Mouse (Mus musculus) neural tube, embryonic 10.5 days (tissue): ENCODE data around the gene Cldn24.
"Not testable (repeated sequence)": the region's sequence is repeated elsewhere in the genome, so short reads cannot be mapped to it uniquely, and the experiment has no call there.

Experiments
- DNase-seq: peaks from one replicate; pipeline ENCODE4 v3.0.0-alpha.2; 2017; ENCODE audit warnings: low spot score; ENCODE audit errors: extremely low spot score

Cldn24 gene

DNA sequence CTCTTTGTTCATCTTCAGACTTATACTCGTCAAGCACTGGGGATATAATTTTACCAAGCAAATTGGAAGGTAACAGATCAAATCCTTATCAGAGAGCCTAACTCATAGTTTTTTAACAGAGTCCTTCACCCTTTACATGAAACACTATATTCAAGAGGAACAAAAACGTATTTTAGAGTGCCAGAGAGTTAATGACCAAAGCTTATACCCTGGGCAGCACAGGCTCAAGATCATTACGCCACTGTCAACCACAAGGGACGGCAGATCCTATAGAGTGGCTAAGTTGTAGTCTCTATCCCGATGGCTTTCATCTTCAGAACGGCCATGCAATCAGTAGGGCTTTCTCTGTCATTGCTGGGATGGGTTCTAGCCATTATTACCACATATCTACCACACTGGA is at the start of gene Cldn24:
Cldn24 (plus strand) TSS at position 301 of the 400 bp plus-strand sequence.
- DNase-seq, result no peak

DNA sequence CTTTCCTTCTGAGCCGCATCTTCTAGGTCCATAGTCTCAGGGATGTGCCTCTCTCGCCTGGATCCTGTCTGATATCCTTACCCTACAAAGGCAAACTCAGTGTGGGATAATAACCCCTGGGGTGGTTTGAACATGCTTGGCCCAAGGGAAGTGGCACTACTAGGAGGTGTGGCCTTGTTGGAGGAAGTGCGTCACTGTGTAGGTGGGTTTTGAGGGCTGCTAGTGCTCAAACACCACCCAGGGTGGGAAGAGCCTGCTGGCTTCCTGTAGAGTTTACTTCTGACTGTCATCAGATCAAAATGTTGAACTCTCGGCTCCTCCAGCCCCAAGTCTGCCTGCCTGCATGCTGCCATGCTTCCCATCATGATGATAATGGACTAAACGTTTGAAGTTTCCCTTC is 49.0 kb upstream of the Cldn24 start:
- no peak for DNase-seq

DNA sequence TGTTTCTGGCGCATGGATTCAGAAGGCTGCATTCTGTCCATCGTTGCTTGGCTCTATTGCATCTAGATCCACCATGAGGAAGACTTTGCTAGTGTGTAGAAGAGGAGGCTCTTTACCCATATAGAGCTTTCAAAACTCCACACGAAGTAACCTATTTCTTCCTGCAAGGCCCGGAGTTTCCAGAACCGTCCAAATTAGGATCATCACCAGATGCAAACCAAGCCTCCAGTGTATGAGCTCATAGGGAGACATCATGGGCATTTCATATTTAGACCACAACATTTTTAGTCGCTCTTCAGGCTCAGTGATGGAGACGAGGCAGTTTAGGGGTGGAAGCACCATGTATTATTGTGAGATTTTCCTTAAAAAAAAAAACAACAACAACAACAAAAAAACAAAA is 44.5 kb upstream of the Cldn24 start:
- no peak for DNase-seq

DNA sequence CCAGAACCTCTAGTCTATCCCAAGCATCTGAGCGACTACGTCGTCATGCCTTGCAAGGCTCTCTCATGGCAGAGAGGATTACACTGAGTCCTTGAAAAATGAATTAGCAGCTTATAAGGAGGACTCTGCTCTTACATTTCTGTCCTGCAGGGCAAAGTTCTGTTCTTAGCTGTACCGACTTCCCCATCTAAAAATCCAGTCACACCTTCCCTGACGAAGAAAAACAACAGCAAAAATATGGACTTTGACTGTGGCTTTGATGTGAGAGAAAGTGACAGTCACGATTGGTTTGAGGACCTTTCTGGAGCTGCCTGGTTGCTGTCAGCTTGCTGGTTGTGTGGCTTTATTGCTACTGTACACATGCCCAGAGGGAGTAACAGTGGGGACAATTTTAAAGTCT is 42.4 kb upstream of the Cldn24 start:
- no peak for DNase-seq

DNA sequence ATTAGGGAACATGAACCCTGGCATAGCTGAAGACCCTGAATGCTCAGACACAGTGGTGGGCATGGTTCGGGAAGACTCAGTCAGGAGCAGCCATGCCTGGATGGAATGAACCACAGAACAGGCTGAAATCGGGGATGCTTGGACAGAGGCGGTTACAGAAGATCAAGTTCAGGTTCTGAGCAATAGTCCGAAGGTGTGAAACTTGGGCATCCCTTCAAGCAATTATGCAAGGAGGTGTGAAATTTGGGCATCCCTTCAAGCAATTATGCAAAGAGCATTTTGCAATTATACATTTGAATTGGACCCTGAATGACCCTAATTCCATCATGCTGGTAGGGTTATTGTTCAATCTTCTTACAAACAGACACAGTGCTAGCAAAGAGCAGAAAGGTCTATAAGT is 40.1 kb upstream of the Cldn24 start:
- DNase-seq, result no peak

DNA sequence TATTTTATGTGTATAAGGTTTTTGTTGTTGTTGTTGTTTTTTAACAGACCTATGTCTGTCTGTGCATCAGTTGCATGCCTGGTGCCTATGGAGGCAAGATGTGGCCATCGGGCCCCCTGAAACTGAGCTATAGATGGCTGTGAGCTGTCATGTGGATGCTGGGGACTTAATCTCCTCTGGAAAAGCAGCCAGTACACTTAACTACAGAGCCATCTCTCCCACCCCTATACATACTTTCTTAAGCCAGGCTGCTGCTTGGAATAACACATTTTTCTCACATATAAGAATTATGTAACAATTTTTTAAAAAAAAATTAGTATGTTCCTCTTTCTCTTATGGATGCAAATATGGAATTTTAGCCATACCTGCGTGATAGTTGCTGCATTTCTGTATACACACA is 38.4 kb upstream of the Cldn24 start:
- DNase-seq, result no peak

DNA sequence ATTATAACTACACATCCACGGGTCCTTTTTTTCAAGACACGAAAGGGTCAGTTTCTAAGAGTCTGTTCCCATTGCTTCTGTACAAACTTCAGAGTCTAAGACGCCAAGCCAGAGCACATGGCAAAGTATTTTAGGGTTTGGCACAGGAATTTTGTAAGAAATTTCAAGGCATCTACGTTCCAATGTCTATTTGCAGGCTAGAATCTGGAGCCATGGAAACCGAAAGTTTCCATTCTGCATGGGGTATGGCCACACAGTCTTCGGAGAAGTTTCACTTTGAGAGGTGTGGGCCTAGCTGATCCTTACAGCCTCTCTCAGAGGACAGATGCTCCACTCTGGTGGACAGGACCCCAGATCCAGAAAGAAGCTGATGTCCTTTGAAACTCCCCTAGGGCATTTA is 38.0 kb upstream of the Cldn24 start:
- no peak for DNase-seq

DNA sequence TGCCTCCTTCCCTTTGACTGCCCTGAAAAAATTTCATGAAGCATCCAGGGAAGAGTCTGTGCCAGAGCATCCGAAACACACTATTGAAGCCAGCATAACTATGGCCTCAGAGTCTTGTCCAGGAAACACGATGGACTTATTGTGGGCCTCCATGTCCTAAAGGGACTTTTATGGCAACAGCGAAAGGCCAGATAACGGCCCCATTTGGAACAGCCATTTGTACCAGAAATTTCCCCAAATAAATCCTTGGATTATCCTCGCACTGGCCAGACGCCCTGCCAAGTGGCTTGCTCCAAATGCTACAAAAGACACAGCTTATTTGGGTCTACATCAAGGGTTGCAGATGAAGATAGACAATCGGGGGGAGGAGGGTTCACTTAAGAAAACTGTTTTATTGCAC is 37.5 kb upstream of the Cldn24 start:
- no peak for DNase-seq

DNA sequence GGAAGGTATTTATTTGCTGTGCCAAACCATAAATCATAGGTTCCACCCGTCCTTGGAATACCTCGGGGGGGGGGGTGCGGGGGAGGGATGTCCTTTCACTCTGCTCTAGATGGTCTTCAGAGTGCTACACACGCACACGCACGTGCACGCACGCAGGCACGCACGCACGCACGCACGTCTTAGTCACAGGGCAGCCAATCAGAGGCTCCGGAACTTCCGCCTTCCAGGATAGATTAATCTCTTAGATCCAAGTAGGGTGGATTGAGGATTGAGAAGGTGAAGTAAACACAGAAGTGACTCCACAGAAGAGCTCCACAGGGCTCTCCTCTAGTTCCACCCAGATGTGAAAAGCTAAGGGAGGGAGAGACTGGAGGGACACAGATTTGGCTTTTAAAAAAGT is 35.6 kb upstream of the Cldn24 start:
- DNase-seq, result no peak

DNA sequence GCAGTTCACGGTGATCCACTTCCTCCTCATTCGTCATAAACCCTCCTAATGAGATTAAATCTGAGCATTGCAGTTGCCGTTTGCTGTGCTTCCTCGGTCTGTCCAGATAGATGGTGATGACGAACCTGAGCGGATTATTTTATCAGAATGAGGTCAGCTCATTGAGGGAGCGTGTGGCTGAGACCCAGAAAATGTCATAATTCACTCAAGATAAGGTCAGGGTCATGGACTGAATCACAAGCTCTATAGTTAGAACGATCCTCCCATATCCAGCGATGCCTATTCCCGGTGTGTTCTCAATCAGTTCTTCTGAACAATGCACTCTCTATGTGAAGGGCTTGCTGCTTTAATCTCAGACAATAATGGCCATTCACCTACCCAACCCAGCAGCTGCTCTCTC is 34.2 kb upstream of the Cldn24 start:
- no peak for DNase-seq

DNA sequence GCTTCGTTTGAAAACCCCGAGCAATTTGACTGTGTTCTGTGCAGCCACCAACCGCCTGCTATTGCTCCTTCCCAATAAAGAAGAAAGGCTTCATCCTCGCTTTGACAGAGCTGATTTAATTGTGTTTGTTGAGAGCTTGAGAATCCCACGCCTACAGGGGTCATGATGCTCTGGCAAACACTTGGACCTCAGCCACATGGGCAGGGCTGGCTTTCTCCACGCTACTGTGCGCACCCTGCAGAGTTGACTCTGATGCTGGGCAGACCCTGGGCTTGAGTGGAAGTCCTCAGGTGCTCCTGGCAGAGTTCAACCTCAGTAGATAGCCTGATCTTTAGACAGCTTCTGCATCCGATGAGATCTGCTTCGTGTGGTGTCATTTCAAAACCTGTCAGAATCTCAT is 30.0 kb upstream of the Cldn24 start:
- no peak for DNase-seq

DNA sequence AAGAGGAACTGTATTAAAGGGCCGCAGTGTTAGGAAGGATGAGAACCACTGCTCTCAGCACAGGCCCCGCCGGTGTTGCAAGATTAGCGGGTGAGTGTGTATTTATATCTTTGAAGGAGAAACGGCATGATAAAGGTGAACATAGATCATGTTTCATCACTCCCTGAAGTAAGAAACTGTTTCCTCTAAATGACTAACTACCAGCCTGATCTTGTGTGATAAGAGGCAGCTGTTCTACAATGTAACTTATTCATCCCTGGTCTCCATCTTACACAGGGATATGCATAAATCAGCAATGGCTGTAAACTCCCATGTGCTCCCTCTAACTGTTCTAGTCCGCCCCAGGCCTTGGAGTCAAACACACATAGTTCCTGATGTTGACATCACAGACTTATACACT is 22.5 kb upstream of the Cldn24 start:
- DNase-seq, result no peak

DNA sequence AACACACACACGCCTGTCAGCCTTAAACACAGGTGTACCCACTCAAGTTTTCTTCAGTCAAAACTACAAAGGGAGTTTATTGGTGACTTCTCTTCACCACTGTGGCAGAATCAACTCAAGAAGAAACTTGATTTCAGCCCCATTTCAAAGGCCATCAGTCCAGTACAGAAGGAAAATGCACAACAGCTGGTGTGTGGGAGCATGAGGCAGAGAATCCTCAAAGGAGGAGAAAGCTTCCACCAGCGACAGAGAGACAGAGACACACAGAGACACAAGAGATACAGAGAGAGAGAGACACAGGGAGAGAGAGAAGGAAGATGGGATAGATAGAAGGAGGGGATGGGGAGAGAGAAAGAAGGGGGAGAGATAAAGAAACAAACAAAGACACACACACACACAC is 19.6 kb upstream of the Cldn24 start:
- no peak for DNase-seq

DNA sequence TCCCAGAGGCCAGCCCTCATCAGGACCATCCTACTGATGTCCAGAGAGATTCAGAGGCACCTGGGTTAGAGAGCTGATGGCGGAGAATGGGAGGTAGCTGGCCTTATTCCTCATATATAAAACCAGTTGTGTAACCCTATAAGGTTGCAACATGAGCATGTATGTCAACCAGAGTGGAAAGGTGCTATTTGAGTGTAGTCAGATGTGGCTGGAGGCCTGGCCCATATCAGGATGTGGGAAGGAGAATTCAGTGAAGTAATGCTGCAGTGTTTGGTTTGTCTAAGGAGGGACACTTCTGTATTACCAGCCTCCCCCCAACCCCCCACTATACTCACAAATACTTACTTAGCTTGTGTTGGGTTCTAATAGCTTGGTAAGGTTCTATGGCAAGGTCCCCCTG is 17.7 kb upstream of the Cldn24 start:
- no peak for DNase-seq

DNA sequence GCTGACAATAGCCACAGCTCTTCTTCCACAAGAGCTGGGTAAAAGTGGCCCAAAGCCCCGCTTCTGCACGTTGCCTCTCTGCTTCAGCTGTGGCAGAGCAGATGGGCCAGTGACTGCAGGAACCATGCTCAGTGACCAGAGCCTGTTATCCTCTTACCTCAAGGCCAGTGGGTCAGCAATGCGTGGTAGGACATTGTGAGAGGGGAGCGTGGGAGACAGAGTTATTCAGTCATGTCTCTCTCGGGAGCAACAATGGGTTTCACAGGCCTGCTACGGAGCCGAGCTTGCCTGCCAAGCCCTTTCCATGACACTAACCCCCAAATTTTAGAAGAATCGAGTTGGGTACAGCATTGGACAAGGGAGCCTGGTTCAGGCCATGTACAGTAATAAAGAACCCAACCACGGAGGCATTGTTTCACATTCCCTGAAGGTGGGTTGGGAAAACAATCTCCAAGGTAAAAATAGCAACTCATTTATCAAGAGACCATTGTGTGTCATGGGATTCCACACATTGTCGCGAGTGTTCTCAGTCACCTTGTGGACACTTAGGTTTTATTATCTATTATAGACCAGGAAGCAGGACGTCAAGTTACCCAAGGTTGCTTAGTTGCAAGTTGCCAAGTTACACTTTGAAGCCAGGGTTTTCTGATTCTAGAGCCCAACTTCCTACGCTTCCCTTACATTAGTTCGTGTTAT is 11.8 kb upstream of the Cldn24 start:
- DNase-seq, result no peak

DNA sequence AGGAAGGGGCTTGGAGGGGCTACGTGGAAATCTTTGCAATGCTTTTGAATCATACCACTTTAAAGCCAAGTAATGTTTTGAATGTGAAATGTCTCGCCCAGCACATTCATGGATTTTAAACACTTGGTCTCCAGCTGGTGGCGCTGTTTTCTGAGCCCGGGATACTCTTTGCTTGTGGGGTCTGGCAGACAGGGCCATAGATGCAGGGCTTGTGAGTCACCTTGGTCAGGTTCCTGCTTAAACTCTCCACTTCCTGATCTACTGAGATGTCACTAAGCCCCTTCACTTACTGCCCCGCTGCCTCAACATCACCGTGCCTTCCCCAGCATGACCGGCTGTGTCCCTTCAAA is 11.3 kb upstream of the Cldn24 start:
- DNase-seq, result no peak

DNA sequence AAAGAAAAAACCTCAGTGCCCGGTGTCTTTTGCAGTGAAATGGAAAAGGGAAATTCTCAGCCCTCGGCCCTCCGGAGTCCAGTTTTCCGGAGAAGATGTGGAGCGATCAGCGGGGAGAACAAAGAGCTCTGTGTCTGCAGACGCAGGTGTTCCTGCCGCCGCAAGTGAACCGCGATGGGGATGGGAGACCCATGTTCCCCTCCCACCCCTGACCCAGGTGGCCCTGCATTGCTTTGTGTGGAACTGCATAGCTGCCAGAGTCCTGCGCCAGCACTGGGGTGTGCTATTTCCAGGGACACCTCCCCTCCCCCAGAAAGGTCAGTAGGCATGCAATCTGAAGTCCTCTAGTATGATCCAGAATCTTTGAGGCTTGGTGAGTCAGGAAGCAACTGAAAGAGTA is 10.7 kb upstream of the Cldn24 start:
- DNase-seq, result no peak

DNA sequence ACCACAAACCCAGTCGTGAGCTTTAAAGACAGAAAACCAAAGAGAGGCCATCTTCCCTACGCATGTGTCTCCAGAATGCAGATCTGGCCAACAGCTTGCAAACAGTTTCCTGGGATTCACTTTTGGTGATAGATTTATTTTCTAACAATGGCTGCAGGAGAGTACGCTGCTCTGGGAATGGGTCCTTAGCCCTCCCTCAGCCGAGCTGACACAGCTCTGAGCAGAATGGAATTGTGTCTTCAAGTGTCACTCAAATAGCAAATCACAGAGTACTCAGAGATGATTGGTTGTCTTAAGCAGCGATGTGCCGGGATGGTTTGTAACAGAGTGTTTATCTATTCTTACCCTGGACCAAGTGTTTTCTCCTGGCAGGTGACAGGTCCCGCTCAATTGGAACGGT is 2.9 kb upstream of the Cldn24 start:
- no peak for DNase-seq

DNA sequence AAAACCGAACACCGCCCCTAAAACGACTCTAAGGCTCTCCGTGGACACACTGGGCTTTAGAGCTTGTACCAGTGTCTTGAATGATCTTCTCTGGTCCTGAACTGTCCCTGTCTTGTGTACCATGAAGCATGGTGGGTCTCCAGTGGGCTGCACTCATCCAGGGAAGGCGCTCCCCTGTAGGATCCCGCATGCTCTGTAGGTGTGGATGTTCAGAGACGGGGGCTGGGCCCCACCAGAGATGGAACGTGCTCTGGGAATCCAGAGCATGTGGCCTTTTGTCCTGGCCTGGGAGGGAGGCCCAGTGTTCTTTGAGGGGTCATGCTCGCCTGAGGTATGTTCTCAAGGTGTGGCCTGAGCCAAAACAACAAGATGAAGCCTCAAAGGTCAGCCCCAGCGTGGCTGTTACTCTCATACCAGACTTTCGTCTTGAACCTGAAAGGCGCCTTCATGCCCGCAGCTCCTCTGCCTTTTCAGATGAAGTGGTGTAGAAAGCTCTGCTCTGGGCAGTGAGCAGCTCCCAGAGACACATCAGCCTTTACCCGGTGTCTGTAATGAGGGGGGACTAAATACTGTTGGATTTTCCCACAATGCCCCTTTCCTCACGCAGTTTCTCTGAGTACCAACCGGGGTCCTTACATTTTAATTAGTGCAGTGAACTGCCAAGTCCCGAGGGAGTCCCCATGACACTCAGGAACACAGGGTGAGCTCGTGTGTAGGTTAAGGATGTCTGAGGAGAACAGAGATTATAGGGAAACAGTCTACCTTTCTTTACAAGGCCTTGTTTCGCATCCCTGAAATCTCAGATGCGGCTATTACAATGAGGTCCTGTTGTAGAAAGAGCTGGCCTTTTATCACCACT is 800 bp upstream of the Cldn24 start:
- DNase-seq, result no peak

DNA sequence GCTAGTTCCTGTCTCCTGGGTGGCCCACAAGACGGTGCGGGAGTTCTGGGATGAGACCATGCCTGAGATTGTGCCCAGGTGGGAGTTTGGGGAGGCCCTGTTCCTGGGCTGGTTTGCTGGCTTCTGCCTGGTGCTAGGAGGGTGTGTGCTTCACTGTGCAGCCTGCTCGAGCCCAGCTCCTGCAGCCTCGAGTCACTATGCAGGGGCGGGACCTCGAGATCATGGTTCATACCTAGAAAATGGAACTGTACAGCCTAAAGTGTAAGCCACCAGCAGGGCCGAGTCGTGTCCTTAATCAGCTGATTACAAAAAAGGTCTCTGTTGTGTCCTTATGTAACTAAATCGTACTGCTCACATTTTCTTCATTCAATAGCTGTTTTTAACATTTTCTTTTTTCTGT is 598 bp downstream of the Cldn24 start:
- DNase-seq, result not testable (repeated sequence)

DNA sequence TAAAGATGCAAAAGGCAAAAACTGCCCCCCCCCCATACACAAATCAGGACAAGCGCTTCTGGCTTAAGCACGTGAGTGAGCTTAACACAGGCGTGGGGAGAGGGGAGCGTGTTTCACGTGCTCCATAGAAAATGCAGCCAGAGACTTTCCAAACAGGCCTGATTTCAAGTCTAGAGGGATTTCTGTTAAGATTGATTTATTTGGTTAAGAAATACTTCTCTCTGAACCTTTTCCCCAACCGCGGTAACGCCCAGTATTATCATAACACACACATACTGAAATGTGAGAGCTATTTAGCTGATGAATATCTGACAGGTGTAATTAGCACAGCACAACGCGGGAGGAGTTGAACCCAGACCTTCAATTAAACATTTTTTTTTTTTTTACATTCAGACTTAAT is 1.8 kb downstream of the Cldn24 start:
- DNase-seq, result no peak

DNA sequence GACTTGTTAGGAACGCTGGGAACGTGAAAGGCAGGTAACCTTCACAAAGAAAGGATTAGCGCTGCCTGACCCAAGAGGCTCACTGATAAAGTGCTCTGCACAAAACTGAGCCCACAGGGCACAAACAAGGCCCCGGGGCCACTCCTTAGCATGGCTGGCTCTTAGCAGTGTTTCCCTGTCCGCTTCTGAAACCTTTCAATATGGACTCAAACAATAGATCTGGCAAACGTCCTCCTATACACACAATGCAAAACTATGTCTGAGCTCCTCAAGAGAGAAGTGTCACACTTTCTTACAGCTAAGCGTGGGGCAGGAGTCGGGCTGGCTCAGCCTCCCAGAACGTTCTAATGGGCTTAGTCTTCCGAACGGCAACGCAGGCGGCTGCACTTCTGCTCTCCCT is 2.2 kb downstream of the Cldn24 start, which contains the start of gene Cldn22:
Cldn22 (plus strand) TSS at position 301 of the 400 bp plus-strand sequence.
- DNase-seq, result no peak

DNA sequence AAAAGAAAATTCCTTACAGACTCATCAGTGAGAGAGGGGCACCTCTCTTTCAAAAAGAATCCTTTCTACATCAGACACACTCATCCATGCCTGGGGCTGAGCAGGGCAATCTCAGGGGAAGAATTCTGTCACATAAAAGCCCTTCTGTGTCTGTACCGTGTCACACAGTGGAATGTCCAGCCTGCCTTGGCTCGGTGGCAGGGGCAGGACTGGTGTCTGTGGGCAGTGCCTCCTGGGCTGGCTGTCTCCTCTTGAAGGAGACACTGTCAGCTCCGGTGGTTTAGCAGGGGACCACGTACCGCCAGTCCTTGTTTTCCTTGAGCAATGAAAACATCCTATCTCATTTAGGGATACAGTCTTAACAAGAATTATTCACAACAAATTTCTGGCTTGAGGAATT is 3.7 kb downstream of the Cldn24 start:
- DNase-seq, result no peak
